In genomic region chr2:31006434-31006833, GRCm38 (mm10) we compare ENCODE assay signal across 10 mouse cellular contexts. TPM values are rescaled to one million over a fixed set of nuclear protein-coding genes. Genes with fewer than 3 reads are reported as not detected.
DNase-seq lines count a peak whose midpoint lies in the region; ATAC-seq and TF ChIP-seq lines count a peak whose summit lies in the region.
"Had no signal": no experiment of that assay in that cellular context is flagged by ENCODE, and none has a peak within 500 bp of the region (broad histone marks: within the 10 kb centered on the region; RNA-seq: fewer than 3 reads in every experiment).

No protein-coding gene starts in this region.

- H3K9ac ChIP-seq in heart, embryonic 11.5 days (ENCODE audit: low read depth, low read length) = peak overlapping the region; percentile 57
- peak overlapping the region; percentile 44; the same call in 1 of the 2 replicates for H3K9ac ChIP-seq in liver, postnatal 0 days (replicated peaks)
- H3K9ac ChIP-seq in midbrain, embryonic 13.5 days (replicated peaks) = no peak overlapping the region

- no peaks in the 10 kb centered on the region for H3K9me3 ChIP-seq in heart, embryonic 11.5 days (replicated peaks; ENCODE audit: control insufficient read depth, low read length)
- H3K9me3 ChIP-seq in liver, postnatal 0 days (ENCODE audit: low read length) = no peaks in the 10 kb centered on the region
- H3K9me3 ChIP-seq in midbrain, embryonic 13.5 days = no peaks in the 10 kb centered on the region

- peak overlapping the region; percentile 78 for H3K27ac ChIP-seq in heart, embryonic 11.5 days (ENCODE audit: low read depth, low read length)
- H3K27ac ChIP-seq in liver, postnatal 0 days (ENCODE audit: low read depth) = peak overlapping the region; percentile 62
- no peak overlapping the region for H3K27ac ChIP-seq in midbrain, embryonic 13.5 days

- H3K36me3 ChIP-seq in heart, embryonic 11.5 days (ENCODE audit: control insufficient read depth, insufficient read depth, low read length) = peaks cover 11% of the 10 kb centered on the region; the same call in 1 of the 2 replicates
- 0 out of 2 replicates have a peak, but pooled peaks cover 7% of the 10 kb centered on the region for H3K36me3 ChIP-seq in liver, postnatal 0 days (replicated peaks; ENCODE audit: insufficient read depth, low read length)
- peaks cover 89% of the 10 kb centered on the region for H3K36me3 ChIP-seq in midbrain, embryonic 13.5 days

- peaks cover 26% of the 10 kb centered on the region for H3K4me1 ChIP-seq in heart, embryonic 11.5 days (ENCODE audit: control insufficient read depth, insufficient read depth, low read length)
- peaks cover 10% of the 10 kb centered on the region for H3K4me1 ChIP-seq in liver, postnatal 0 days (ENCODE audit: insufficient read depth)
- no peaks in the 10 kb centered on the region for H3K4me1 ChIP-seq in midbrain, embryonic 13.5 days (replicated peaks)

- no peak for ATAC-seq in CD4-positive, CD25-positive, alpha-beta regulatory T cell, adult 4 months
- peak; percentile 68 for ATAC-seq in heart, embryonic 11.5 days (replicated peaks; ENCODE audit: insufficient number of reproducible peaks, low FRiP score, low TSS enrichment)
- peak; percentile 93 for ATAC-seq in liver, postnatal 0 days
- ATAC-seq in midbrain, embryonic 13.5 days = no peak
- ATAC-seq: activated CD4-positive, CD25-positive, alpha-beta regulatory T cell, adult 4 months had no signal

- TF ChIP-seq CTCF in liver, postnatal 0 days (IDR thresholded peaks at IDR 0.05; ENCODE audit: low read depth) = no peak

- peak overlapping the region; percentile 43 for H3K4me2 ChIP-seq in heart, embryonic 11.5 days
- peak overlapping the region; percentile 60 for H3K4me2 ChIP-seq in liver, postnatal 0 days (ENCODE audit: low read depth, low read length)
- H3K4me2 ChIP-seq in midbrain, embryonic 13.5 days (replicated peaks) = no peak overlapping the region

- H3K27me3 ChIP-seq in heart, embryonic 11.5 days (ENCODE audit: control insufficient read depth, insufficient read depth, low read length) = no peaks in the 10 kb centered on the region
- H3K27me3 ChIP-seq in liver, postnatal 0 days (ENCODE audit: insufficient read depth, low read length) = no peaks in the 10 kb centered on the region
- no peaks in the 10 kb centered on the region for H3K27me3 ChIP-seq in midbrain, embryonic 13.5 days

- peak; percentile 64 for TF ChIP-seq EP300 in liver, postnatal 0 days (IDR thresholded peaks at IDR 0.05; ENCODE audit: low read depth)

- peak; percentile 39 for DNase-seq in CD4-positive, CD25-positive, alpha-beta regulatory T cell, adult 2 months (ENCODE audit: low read depth, low spot score)
- peak; percentile 33 for DNase-seq in T-cell, adult 2 months (ENCODE audit: low spot score)
- DNase-seq in liver, postnatal 0 days = peak; percentile 52
- no peak for DNase-seq in right cerebral cortex, postnatal 4 days
- no peak for DNase-seq in frontal cortex, postnatal 36 days (ENCODE audit: low spot score in 2 of 2)
- DNase-seq: midbrain, embryonic 14.5 days had no signal

- no peak overlapping the region for H3K4me3 ChIP-seq in heart, embryonic 11.5 days (ENCODE audit: low read depth, low read length)
- H3K4me3 ChIP-seq in liver, postnatal 0 days (ENCODE audit: low read depth, low read length) = peak overlapping the region; percentile 17; the same call in 1 of the 2 replicates
- H3K4me3 ChIP-seq in midbrain, embryonic 13.5 days (replicated peaks) = no peak overlapping the region

- 22% methylated on average over 5 of the region's 5 CpGs for WGBS in heart, embryonic 11.5 days (ENCODE audit: insufficient replicate concordance)
- 48% methylated on average over 5 of the region's 5 CpGs for WGBS in liver, postnatal 0 days (ENCODE audit: insufficient replicate concordance)
- WGBS in midbrain, embryonic 13.5 days = 87% methylated on average over 5 of the region's 5 CpGs

RNA-seq across cellular contexts. Expression of gene Usp20, which starts 24.4 kb away (rescaled TPM):
- polyA plus RNA-seq in CD4-positive, CD25-positive, alpha-beta regulatory T cell, adult 4 months (2017; shearing (Covaris generic)) = 10 to 100 TPM; 11.0 to 25.8 TPM
- polyA plus RNA-seq in heart, embryonic 11.5 days (2014; fragmentation: Nextera tagmentation; extraction: Ambion mirVana) = 11.2 and 14.8 TPM in 2 replicates
- polyA plus RNA-seq in liver, postnatal 0 days (2015; fragmentation: Nextera tagmentation; extraction: Ambion mirVana) = 2.7 and 3.5 TPM in 2 replicates
- 42.5 and 47.9 TPM in 2 replicates for polyA plus RNA-seq in midbrain, embryonic 13.5 days (2015; fragmentation: Nextera tagmentation; extraction: Ambion mirVana)

RNA-seq across cellular contexts. Expression of gene BC005624, which starts 24.4 kb away (rescaled TPM):
- 100 to 1,000 TPM in 1 of 2 experiments, 10 to 100 TPM in 1; 86.1 to 107 TPM for polyA plus RNA-seq in CD4-positive, CD25-positive, alpha-beta regulatory T cell, adult 4 months (2017; shearing (Covaris generic))
- 31.4 and 33.0 TPM in 2 replicates for polyA plus RNA-seq in heart, embryonic 11.5 days (2014; fragmentation: Nextera tagmentation; extraction: Ambion mirVana)
- 18.9 and 19.6 TPM in 2 replicates for polyA plus RNA-seq in liver, postnatal 0 days (2015; fragmentation: Nextera tagmentation; extraction: Ambion mirVana)
- 88.8 and 92.8 TPM in 2 replicates for polyA plus RNA-seq in midbrain, embryonic 13.5 days (2015; fragmentation: Nextera tagmentation; extraction: Ambion mirVana)

RNA-seq across cellular contexts. Expression of gene Tor1a, which starts 38.7 kb away (rescaled TPM):
- 10 to 100 TPM; 66.2 to 86.1 TPM for polyA plus RNA-seq in CD4-positive, CD25-positive, alpha-beta regulatory T cell, adult 4 months (2017; shearing (Covaris generic))
- 54.9 and 57.6 TPM in 2 replicates for polyA plus RNA-seq in heart, embryonic 11.5 days (2014; fragmentation: Nextera tagmentation; extraction: Ambion mirVana)
- 82.9 and 95.5 TPM in 2 replicates for polyA plus RNA-seq in liver, postnatal 0 days (2015; fragmentation: Nextera tagmentation; extraction: Ambion mirVana)
- 93.2 and 95.7 TPM in 2 replicates for polyA plus RNA-seq in midbrain, embryonic 13.5 days (2015; fragmentation: Nextera tagmentation; extraction: Ambion mirVana)

RNA-seq across cellular contexts. Expression of gene Tor1b, which starts 53.7 kb away (rescaled TPM):
- 10 to 100 TPM; 24.5 to 25.6 TPM for polyA plus RNA-seq in CD4-positive, CD25-positive, alpha-beta regulatory T cell, adult 4 months (2017; shearing (Covaris generic))
- polyA plus RNA-seq in heart, embryonic 11.5 days (2014; fragmentation: Nextera tagmentation; extraction: Ambion mirVana) = 23.3 and 23.7 TPM in 2 replicates
- 29.2 and 31.1 TPM in 2 replicates for polyA plus RNA-seq in liver, postnatal 0 days (2015; fragmentation: Nextera tagmentation; extraction: Ambion mirVana)
- polyA plus RNA-seq in midbrain, embryonic 13.5 days (2015; fragmentation: Nextera tagmentation; extraction: Ambion mirVana) = 18.3 and 20.5 TPM in 2 replicates

Comparison
In these comparisons a context has a peak if more than half of its experiments do, and no peak if none do; other contexts are left out.
1. DNase-seq: peak in CD4-positive, CD25-positive, alpha-beta regulatory T cell, adult 2 months (single experiment), T-cell, adult 2 months (single experiment) and liver, postnatal 0 days (single experiment); none in right cerebral cortex, postnatal 4 days (single experiment) and frontal cortex, postnatal 36 days (0 of 2).
2. ATAC-seq: peak in heart, embryonic 11.5 days (single experiment) and liver, postnatal 0 days (single experiment); none in CD4-positive, CD25-positive, alpha-beta regulatory T cell, adult 4 months (single experiment) and midbrain, embryonic 13.5 days (single experiment).